Mouse (Mus musculus): ENCODE results near the gene Ehbp1l1. TPM values are rescaled to one million over a fixed set of nuclear protein-coding genes. Genes with fewer than 3 reads are reported as not detected.

The Ehbp1l1 gene
- polyA plus RNA-seq, 1 experiment: 61.8 TPM

- Histone ChIP-seq H3K27ac (ENCODE audit: control insufficient read depth, insufficient read depth, low read length) (no peak overlapping the region), H3K27me3 (ENCODE audit: control insufficient read depth, insufficient read depth, low read length) (peaks cover 18% of the 10 kb centered on the region; the same call in 1 of the 2 replicates), H3K36me3 (ENCODE audit: control insufficient read depth, insufficient read depth, low read length) (no peaks in the 10 kb centered on the region), H3K4me3 (ENCODE audit: control insufficient read depth, insufficient read depth, low read length) (no peak overlapping the region), H3K4me1 (replicated peaks; ENCODE audit: control insufficient read depth, insufficient read depth, low read length) (0 out of 2 replicates have a peak, but pooled peaks cover 3% of the 10 kb centered on the region)
- no peak for DNase-seq
- TF ChIP-seq POLR2A (IDR thresholded peaks at IDR 0.05; ENCODE audit: control insufficient read depth, extremely low read depth, insufficient read depth, low read length, poor library complexity) (no peak), CTCF (IDR thresholded peaks at IDR 0.05; ENCODE audit: borderline replicate concordance, control insufficient read depth, extremely low read depth, insufficient read depth, low read length, poor library complexity) (no peak)
- 56% methylated on average over 36 of the region's 36 CpGs for whole genome bisulfite sequencing
Observed at GRCm38 (mm10) chr19:5745756-5746710, 19.9 kb upstream of the Ehbp1l1 start.

DNA sequence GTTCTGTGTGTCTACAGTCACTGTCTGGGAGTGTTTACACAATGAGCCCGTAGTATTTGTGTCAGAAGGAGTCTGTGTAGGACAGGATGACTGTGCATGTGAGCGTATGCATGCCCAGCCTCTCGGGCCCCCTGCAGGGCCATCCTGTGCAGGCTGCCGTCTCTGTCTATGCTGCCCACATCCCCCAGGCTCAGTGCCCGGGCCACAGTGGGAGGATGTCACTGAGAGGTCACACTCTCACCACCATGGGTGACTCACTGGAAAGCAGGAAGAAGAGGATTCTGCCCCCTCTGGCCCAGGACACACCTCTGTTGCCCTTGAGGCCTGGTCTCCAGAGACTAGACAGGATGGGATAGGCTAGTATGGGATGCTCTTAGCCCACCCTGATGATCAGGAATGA lies 17.5 kb upstream of the Ehbp1l1 start:
- TF ChIP-seq CTCF (IDR thresholded peaks at IDR 0.05; ENCODE audit: borderline replicate concordance, control insufficient read depth, extremely low read depth, insufficient read depth, low read length, poor library complexity) (no peak), POLR2A (IDR thresholded peaks at IDR 0.05; ENCODE audit: control insufficient read depth, extremely low read depth, insufficient read depth, low read length, poor library complexity) (no peak)
- 38% methylated on average over 5 of the region's 5 CpGs for WGBS
- H3K27ac ChIP-seq (ENCODE audit: control insufficient read depth, insufficient read depth, low read length): no peak overlapping the region
- H3K4me1 ChIP-seq (replicated peaks; ENCODE audit: control insufficient read depth, insufficient read depth, low read length): 0 out of 2 replicates have a peak, but pooled peaks cover 3% of the 10 kb centered on the region
- no peak for DNase-seq
- no peak overlapping the region for H3K4me3 ChIP-seq (ENCODE audit: control insufficient read depth, insufficient read depth, low read length)
- H3K27me3 ChIP-seq (ENCODE audit: control insufficient read depth, insufficient read depth, low read length): peaks cover 21% of the 10 kb centered on the region; the same call in 1 of the 2 replicates
- no peaks in the 10 kb centered on the region for H3K36me3 ChIP-seq (ENCODE audit: control insufficient read depth, insufficient read depth, low read length)

DNA sequence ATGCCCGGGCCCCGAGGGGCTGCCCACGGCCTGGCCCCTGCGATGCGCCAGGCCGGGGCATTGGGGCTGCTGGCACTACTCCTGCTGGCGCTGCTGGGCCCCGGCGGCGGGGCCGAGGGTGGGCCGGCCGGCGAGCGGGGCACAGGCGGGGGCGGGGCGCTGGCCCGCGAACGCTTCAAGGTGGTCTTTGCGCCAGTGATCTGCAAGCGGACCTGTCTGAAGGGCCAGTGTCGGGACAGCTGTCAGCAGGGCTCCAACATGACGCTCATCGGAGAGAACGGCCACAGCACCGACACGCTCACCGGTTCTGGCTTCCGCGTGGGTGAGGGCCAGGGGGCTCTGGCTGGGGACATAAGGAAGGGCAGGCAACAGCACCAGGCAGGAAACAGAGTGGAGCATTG lies 16.1 kb upstream of the Ehbp1l1 start:
- WGBS: 18% methylated on average over 32 of the region's 32 CpGs
- H3K27ac ChIP-seq (ENCODE audit: control insufficient read depth, insufficient read depth, low read length): no peak overlapping the region
- H3K36me3 ChIP-seq (ENCODE audit: control insufficient read depth, insufficient read depth, low read length): no peaks in the 10 kb centered on the region
- H3K4me3 ChIP-seq (ENCODE audit: control insufficient read depth, insufficient read depth, low read length): peak overlapping the region; percentile 20; the same call in 1 of the 2 replicates
- TF ChIP-seq CTCF (IDR thresholded peaks at IDR 0.05; ENCODE audit: borderline replicate concordance, control insufficient read depth, extremely low read depth, insufficient read depth, low read length, poor library complexity): no peak
- TF ChIP-seq POLR2A (IDR thresholded peaks at IDR 0.05; ENCODE audit: control insufficient read depth, extremely low read depth, insufficient read depth, low read length, poor library complexity): no peak
- 0 out of 2 replicates have a peak, but pooled peaks cover 3% of the 10 kb centered on the region for H3K4me1 ChIP-seq (replicated peaks; ENCODE audit: control insufficient read depth, insufficient read depth, low read length)
- H3K27me3 ChIP-seq (ENCODE audit: control insufficient read depth, insufficient read depth, low read length): peaks cover 21% of the 10 kb centered on the region; the same call in 1 of the 2 replicates
- DNase-seq: no peak

GRCm38 (mm10) chr19:5741641-5742240 lies 15.6 kb upstream of the Ehbp1l1 start:
- no peak overlapping the region for H3K27ac ChIP-seq (ENCODE audit: control insufficient read depth, insufficient read depth, low read length)
- peak overlapping the region; percentile 20; the same call in 1 of the 2 replicates for H3K4me3 ChIP-seq (ENCODE audit: control insufficient read depth, insufficient read depth, low read length)
- TF ChIP-seq CTCF (IDR thresholded peaks at IDR 0.05; ENCODE audit: borderline replicate concordance, control insufficient read depth, extremely low read depth, insufficient read depth, low read length, poor library complexity) (no peak), POLR2A (IDR thresholded peaks at IDR 0.05; ENCODE audit: control insufficient read depth, extremely low read depth, insufficient read depth, low read length, poor library complexity) (no peak)
- H3K36me3 ChIP-seq (ENCODE audit: control insufficient read depth, insufficient read depth, low read length): no peaks in the 10 kb centered on the region
- peaks cover 21% of the 10 kb centered on the region; the same call in 1 of the 2 replicates for H3K27me3 ChIP-seq (ENCODE audit: control insufficient read depth, insufficient read depth, low read length)
- WGBS: 2% methylated on average over 55 of the region's 55 CpGs
- no peak for DNase-seq
- 0 out of 2 replicates have a peak, but pooled peaks cover 3% of the 10 kb centered on the region for H3K4me1 ChIP-seq (replicated peaks; ENCODE audit: control insufficient read depth, insufficient read depth, low read length)

DNA sequence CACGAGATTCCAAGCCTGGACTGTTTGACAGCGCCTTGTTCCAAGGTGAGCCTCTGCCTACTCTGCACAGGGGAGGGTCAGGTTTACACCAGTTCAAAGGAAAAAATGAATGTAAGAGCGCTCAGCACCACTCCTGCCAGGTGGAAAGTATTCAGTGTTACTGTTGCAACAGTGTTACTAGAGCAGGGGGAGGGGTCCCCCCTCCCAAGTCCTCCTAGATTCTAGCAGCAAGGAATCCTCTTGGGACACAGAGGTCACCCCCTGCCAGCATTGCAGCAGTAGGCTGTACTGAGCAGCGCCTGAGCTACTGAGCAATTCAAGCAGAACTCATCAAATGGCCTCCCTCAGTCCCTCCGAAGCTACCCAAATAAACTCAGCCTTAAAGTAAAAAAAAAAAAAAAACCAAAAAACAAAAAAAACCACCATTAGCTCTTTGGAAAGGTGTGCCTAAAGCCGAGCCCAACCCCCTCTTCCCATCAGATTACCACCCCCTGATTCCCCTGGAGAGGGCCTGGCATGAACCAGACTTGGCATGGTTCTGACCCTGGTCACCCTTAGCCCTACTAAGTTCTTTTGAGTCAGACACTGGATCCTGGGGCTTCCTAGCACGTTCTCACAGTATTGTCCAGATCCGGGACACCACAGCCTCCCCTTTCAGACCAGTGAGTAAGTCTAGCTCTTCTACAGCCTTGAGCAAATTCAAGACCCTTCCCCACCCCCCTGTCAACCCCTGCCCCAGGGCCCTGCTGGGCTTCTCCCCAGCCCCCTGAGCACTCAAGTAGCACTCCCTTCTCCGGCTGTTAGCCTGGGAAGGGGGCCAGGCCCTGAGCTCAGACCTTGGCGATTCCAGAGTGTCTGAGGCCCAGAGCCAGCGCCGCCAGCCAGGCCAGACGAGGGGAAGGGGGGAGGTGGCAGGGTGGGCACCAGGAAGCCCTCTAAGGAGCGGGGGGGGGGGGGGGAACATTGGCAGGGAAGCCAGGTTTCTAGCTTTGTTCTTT lies 14.5 kb upstream of the Ehbp1l1 start, which contains the start of gene Ltbp3:
Ltbp3 (plus strand) TSS at position 585 of the 998 bp plus-strand sequence.
- Histone ChIP-seq H3K4me1 (replicated peaks; ENCODE audit: control insufficient read depth, insufficient read depth, low read length) (0 out of 2 replicates have a peak, but pooled peaks cover 3% of the 10 kb centered on the region), H3K4me3 (ENCODE audit: control insufficient read depth, insufficient read depth, low read length) (no peak within 1 kb of the TSS), H3K27me3 (ENCODE audit: control insufficient read depth, insufficient read depth, low read length) (peaks cover 21% of the 10 kb centered on the region; the same call in 1 of the 2 replicates), H3K27ac (ENCODE audit: control insufficient read depth, insufficient read depth, low read length) (no peak within 1 kb of the TSS), H3K36me3 (ENCODE audit: control insufficient read depth, insufficient read depth, low read length) (no peaks in the 10 kb centered on the region)
- TF ChIP-seq CTCF (IDR thresholded peaks at IDR 0.05; ENCODE audit: borderline replicate concordance, control insufficient read depth, extremely low read depth, insufficient read depth, low read length, poor library complexity) (no peak), POLR2A (IDR thresholded peaks at IDR 0.05; ENCODE audit: control insufficient read depth, extremely low read depth, insufficient read depth, low read length, poor library complexity) (no peak)
- no peak for DNase-seq
- WGBS: 83% methylated on average over 14 of the region's 14 CpGs
